ENCODE assay signal across 23 mouse cellular contexts in genomic region chr10:43537652-43538051, GRCm38 (mm10). TPM values are rescaled to one million over a fixed set of nuclear protein-coding genes. Genes with fewer than 3 reads are reported as not detected.
A peak's percentile ranks its signal among the peaks of the same experiment; 100 is the strongest.
DNase-seq lines count a peak whose midpoint lies in the region; ATAC-seq and TF ChIP-seq lines count a peak whose summit lies in the region.
"Had no signal": no experiment of that assay in that cellular context is flagged by ENCODE, and none has a peak within 500 bp of the region (broad histone marks: within the 10 kb centered on the region; RNA-seq: fewer than 3 reads in every experiment).

No protein-coding gene starts in this region.

- no peak for DNase-seq in heart, postnatal 36 days
- DNase-seq in liver, adult 2 months (ENCODE audit: extremely low read depth, low read depth, low spot score), result peak; percentile 85
- DNase-seq: adrenal gland, adult 2 months; B cell, adult 2 months; cerebellum, adult 9-10 months; heart, postnatal 14 days; lung, adult 2 months; midbrain, embryonic 14.5 days; thymus, adult 18-20 months; thymus, postnatal 4 days had no signal

- WGBS in heart, embryonic 13.5 days, result 85% methylated on average over 7 of the region's 7 CpGs
- 55% methylated on average over 7 of the region's 7 CpGs for WGBS in liver, adult 2 months
- 88% methylated on average over 7 of the region's 7 CpGs for WGBS in liver, embryonic 12.5 days (ENCODE audit: insufficient replicate concordance)
- 76% methylated on average over 7 of the region's 7 CpGs for WGBS in intestine, postnatal 0 days

- H3K9me3 ChIP-seq in heart, embryonic 13.5 days, result no peaks in the 10 kb centered on the region
- no peaks in the 10 kb centered on the region for H3K9me3 ChIP-seq in liver, embryonic 12.5 days (replicated peaks)
- H3K9me3 ChIP-seq in intestine, postnatal 0 days (ENCODE audit: control insufficient read depth), result no peaks in the 10 kb centered on the region
- H3K9me3 ChIP-seq: embryonic facial prominence, embryonic 10.5 days; forebrain, embryonic 13.5 days; hindbrain, embryonic 15.5 days; limb, embryonic 13.5 days; megakaryocyte, embryonic 14.5 days; stomach, embryonic 15.5 days had no signal

- no peak overlapping the region for H3K4me2 ChIP-seq in heart, embryonic 13.5 days
- no peak overlapping the region for H3K4me2 ChIP-seq in liver, embryonic 12.5 days
- H3K4me2 ChIP-seq in intestine, postnatal 0 days (replicated peaks; ENCODE audit: low read depth), result no peak overlapping the region
- H3K4me2 ChIP-seq: forebrain, embryonic 13.5 days; hindbrain, embryonic 15.5 days; limb, embryonic 13.5 days; stomach, embryonic 15.5 days had no signal

- peaks cover 30% of the 10 kb centered on the region for H3K36me3 ChIP-seq in heart, embryonic 13.5 days
- H3K36me3 ChIP-seq in liver, adult 2 months (ENCODE audit: control insufficient read depth, insufficient read depth, low read length), result no peaks in the 10 kb centered on the region
- peaks cover 20% of the 10 kb centered on the region for H3K36me3 ChIP-seq in liver, embryonic 12.5 days
- H3K36me3 ChIP-seq in intestine, postnatal 0 days (ENCODE audit: control insufficient read depth, insufficient read depth), result peaks cover 6% of the 10 kb centered on the region
- H3K36me3 ChIP-seq: stomach, embryonic 15.5 days had no signal

- no peak for TF ChIP-seq POLR2A in liver, adult 2 months (IDR thresholded peaks at IDR 0.05; ENCODE audit: extremely low read depth, insufficient read depth, low read length)

- ATAC-seq in heart, embryonic 13.5 days (ENCODE audit: extremely low read depth, insufficient number of reproducible peaks, low FRiP score, low TSS enrichment), result no peak
- ATAC-seq in liver, embryonic 12.5 days, result no peak
- peak; percentile 66 for ATAC-seq in intestine, postnatal 0 days
- ATAC-seq in erythroid progenitor cell, adult 5-6 weeks (replicated peaks; ENCODE audit: low FRiP score, poor library complexity, severe bottlenecking), result no peak
- ATAC-seq in cerebellum, adult (ENCODE audit: insufficient number of reproducible peaks, low FRiP score, low TSS enrichment), result no peak
- ATAC-seq: forebrain, embryonic 13.5 days had no signal

- peaks cover 31% of the 10 kb centered on the region for H3K4me1 ChIP-seq in heart, embryonic 13.5 days
- H3K4me1 ChIP-seq in liver, adult 2 months (ENCODE audit: control insufficient read depth, insufficient read depth, low read length), result peaks cover 18% of the 10 kb centered on the region
- peaks cover 26% of the 10 kb centered on the region for H3K4me1 ChIP-seq in liver, embryonic 12.5 days
- H3K4me1 ChIP-seq in intestine, postnatal 0 days (replicated peaks; ENCODE audit: control insufficient read depth, insufficient read depth, low read length), result 0 out of 2 replicates have a peak, but pooled peaks cover 3% of the 10 kb centered on the region

- no peak overlapping the region for H3K27ac ChIP-seq in heart, embryonic 13.5 days (replicated peaks)
- peak overlapping the region; percentile 7; the same call in 1 of the 2 replicates for H3K27ac ChIP-seq in liver, adult 2 months (replicated peaks; ENCODE audit: insufficient read depth, low read depth, low read length)
- H3K27ac ChIP-seq in liver, embryonic 12.5 days, result no peak overlapping the region
- H3K27ac ChIP-seq in intestine, postnatal 0 days (ENCODE audit: low read depth, low read length), result peak overlapping the region; percentile 71
- H3K27ac ChIP-seq: embryonic facial prominence, embryonic 10.5 days; forebrain, embryonic 13.5 days; hindbrain, embryonic 15.5 days; limb, embryonic 13.5 days; stomach, embryonic 15.5 days had no signal

- H3K4me3 ChIP-seq in heart, embryonic 13.5 days, result no peak overlapping the region
- H3K4me3 ChIP-seq in liver, adult 2 months (ENCODE audit: insufficient read depth, low read depth, low read length), result no peak overlapping the region
- no peak overlapping the region for H3K4me3 ChIP-seq in liver, embryonic 12.5 days
- H3K4me3 ChIP-seq in intestine, postnatal 0 days (ENCODE audit: low read depth, low read length), result no peak overlapping the region
- H3K4me3 ChIP-seq: embryonic facial prominence, embryonic 10.5 days; forebrain, embryonic 13.5 days; hindbrain, embryonic 15.5 days; limb, embryonic 13.5 days; megakaryocyte, embryonic 14.5 days; myocyte; stomach, embryonic 15.5 days had no signal

- H3K9ac ChIP-seq in heart, embryonic 13.5 days, result peak overlapping the region; percentile 47
- 0 out of 2 replicates have a peak overlapping the region, but pooled peaks have one; percentile 3 for H3K9ac ChIP-seq in liver, adult 2 months (ENCODE audit: low read depth, low read length)
- H3K9ac ChIP-seq in liver, embryonic 12.5 days, result no peak overlapping the region
- H3K9ac ChIP-seq in intestine, postnatal 0 days (ENCODE audit: low read depth, low read length), result no peak overlapping the region
- H3K9ac ChIP-seq: forebrain, embryonic 13.5 days; hindbrain, embryonic 15.5 days; stomach, embryonic 15.5 days had no signal

- H3K79me2 ChIP-seq in liver, adult 2 months (ENCODE audit: control insufficient read depth, insufficient read depth, low read length), result peaks cover 4% of the 10 kb centered on the region; the same call in 1 of the 2 replicates

- no peaks in the 10 kb centered on the region for H3K27me3 ChIP-seq in heart, embryonic 13.5 days (replicated peaks)
- no peaks in the 10 kb centered on the region for H3K27me3 ChIP-seq in liver, adult 2 months (ENCODE audit: control insufficient read depth, insufficient read depth, low read length)
- H3K27me3 ChIP-seq in liver, embryonic 12.5 days (replicated peaks), result no peaks in the 10 kb centered on the region
- H3K27me3 ChIP-seq in intestine, postnatal 0 days (replicated peaks; ENCODE audit: control insufficient read depth, insufficient read depth, low read length), result no peaks in the 10 kb centered on the region
- H3K27me3 ChIP-seq: forebrain, embryonic 13.5 days; hindbrain, embryonic 15.5 days; limb, embryonic 13.5 days; megakaryocyte, embryonic 14.5 days; stomach, embryonic 15.5 days had no signal

- intact Hi-C loops in heart, postnatal 36 days (cut with DNase I), result no loop called here

- TF ChIP-seq CTCF in liver, adult 2 months (IDR thresholded peaks at IDR 0.05; ENCODE audit: low read depth, low read length), result no peak
- no peak for TF ChIP-seq CTCF in intestine, postnatal 0 days (IDR thresholded peaks at IDR 0.05; ENCODE audit: low read depth)

RNA-seq across cellular contexts. Expression of gene 1700021F05Rik, which starts 3.1 kb away (rescaled TPM):
- 76.4 and 88.7 TPM in 2 replicates for polyA plus RNA-seq in heart, embryonic 13.5 days (2015; fragmentation: Nextera tagmentation; extraction: Ambion mirVana)
- total RNA-seq in heart, postnatal 36 days (2021), result 100 to 1,000 TPM; 113 to 120 TPM
- 19.9 and 21.5 TPM in 2 replicates for total RNA-seq in liver, adult 2 months (2014; rRNA removed)
- polyA plus RNA-seq in liver, adult 2 months (2012; rRNA removed), result 5.9 and 6.2 TPM in 2 replicates
- 46.4 and 50.8 TPM in 2 replicates for polyA plus RNA-seq in liver, embryonic 12.5 days (2016; fragmentation: Nextera tagmentation; extraction: Ambion mirVana)
- polyA plus RNA-seq in intestine, postnatal 0 days (2015; fragmentation: Nextera tagmentation; extraction: Ambion mirVana), result 54.7 and 57.3 TPM in 2 replicates
- 7.6 and 19.3 TPM in 2 replicates for total RNA-seq in erythroid progenitor cell, adult 5-6 weeks (2015; ENCODE audit: low replicate concordance)
- 21.9 and 25.0 TPM in 2 replicates for total RNA-seq in erythroid progenitor cell, adult 5-6 weeks (2017; ENCODE audit: low replicate concordance)

RNA-seq across cellular contexts. Expression of gene Gm9803, which starts 13.8 kb away (rescaled TPM):
- 12.0 and 14.9 TPM in 2 replicates for polyA plus RNA-seq in heart, embryonic 13.5 days (2015; fragmentation: Nextera tagmentation; extraction: Ambion mirVana)
- total RNA-seq in heart, postnatal 36 days (2021), result 10 to 100 TPM in 1 of 2 experiments, 1 to 10 TPM in 1; 9.6 to 17.4 TPM
- 4.0 and 9.3 TPM in 2 replicates for total RNA-seq in liver, adult 2 months (2014; rRNA removed)
- 57.1 and 65.8 TPM in 2 replicates for polyA plus RNA-seq in liver, adult 2 months (2012; rRNA removed)
- polyA plus RNA-seq in liver, embryonic 12.5 days (2016; fragmentation: Nextera tagmentation; extraction: Ambion mirVana), result 9.6 and 11.7 TPM in 2 replicates
- 13.2 and 14.8 TPM in 2 replicates for polyA plus RNA-seq in intestine, postnatal 0 days (2015; fragmentation: Nextera tagmentation; extraction: Ambion mirVana)
- 41.8 TPM in 1 of 2 replicates, not detected in the other for total RNA-seq in erythroid progenitor cell, adult 5-6 weeks (2015; ENCODE audit: low replicate concordance)
- not detected in 2 replicates for total RNA-seq in erythroid progenitor cell, adult 5-6 weeks (2017; ENCODE audit: low replicate concordance)
- total RNA-seq: left cerebral cortex, postnatal 10 days had no signal

RNA-seq across cellular contexts. Expression of gene Cd24a, which starts 40.4 kb away (rescaled TPM):
- 98.7 and 108 TPM in 2 replicates for polyA plus RNA-seq in heart, embryonic 13.5 days (2015; fragmentation: Nextera tagmentation; extraction: Ambion mirVana)
- 1 to 10 TPM; 6.6 to 8.1 TPM for total RNA-seq in heart, postnatal 36 days (2021)
- total RNA-seq in liver, adult 2 months (2014; rRNA removed), result 5.7 and 7.4 TPM in 2 replicates
- polyA plus RNA-seq in liver, adult 2 months (2012; rRNA removed), result 1.5 and 1.7 TPM in 2 replicates
- 819 and 854 TPM in 2 replicates for polyA plus RNA-seq in liver, embryonic 12.5 days (2016; fragmentation: Nextera tagmentation; extraction: Ambion mirVana)
- 87.8 and 91.9 TPM in 2 replicates for polyA plus RNA-seq in intestine, postnatal 0 days (2015; fragmentation: Nextera tagmentation; extraction: Ambion mirVana)
- total RNA-seq in erythroid progenitor cell, adult 5-6 weeks (2015; ENCODE audit: low replicate concordance), result 6,032 and 6,430 TPM in 2 replicates
- total RNA-seq in erythroid progenitor cell, adult 5-6 weeks (2017; ENCODE audit: low replicate concordance), result 6,106 and 7,183 TPM in 2 replicates

RNA-seq across cellular contexts. Expression of gene Bend3, which starts 59.0 kb away (rescaled TPM):
- 2.5 and 2.8 TPM in 2 replicates for polyA plus RNA-seq in heart, embryonic 13.5 days (2015; fragmentation: Nextera tagmentation; extraction: Ambion mirVana)
- total RNA-seq in heart, postnatal 36 days (2021), result 1 to 10 TPM; 5.0 to 7.6 TPM
- total RNA-seq in liver, adult 2 months (2014; rRNA removed), result 1.3 and 1.5 TPM in 2 replicates
- 1.8 and 2.1 TPM in 2 replicates for polyA plus RNA-seq in liver, adult 2 months (2012; rRNA removed)
- polyA plus RNA-seq in liver, embryonic 12.5 days (2016; fragmentation: Nextera tagmentation; extraction: Ambion mirVana), result 3.0 and 4.2 TPM in 2 replicates
- polyA plus RNA-seq in intestine, postnatal 0 days (2015; fragmentation: Nextera tagmentation; extraction: Ambion mirVana), result 0.86 and 0.98 TPM in 2 replicates
- 0.42 and 5.4 TPM in 2 replicates for total RNA-seq in erythroid progenitor cell, adult 5-6 weeks (2015; ENCODE audit: low replicate concordance)
- total RNA-seq in erythroid progenitor cell, adult 5-6 weeks (2017; ENCODE audit: low replicate concordance), result 0.13 and 2.6 TPM in 2 replicates

Comparison
In these comparisons a context has a peak if more than half of its experiments do, and no peak if none do; other contexts are left out.
1. H3K27ac ChIP-seq: peak in liver, adult 2 months (single experiment) and intestine, postnatal 0 days (single experiment); none in heart, embryonic 13.5 days (single experiment) and liver, embryonic 12.5 days (single experiment).
2. H3K9ac ChIP-seq: peak in heart, embryonic 13.5 days (single experiment) and liver, adult 2 months (single experiment); none in liver, embryonic 12.5 days (single experiment) and intestine, postnatal 0 days (single experiment).
3. RNA of gene Cd24a, which starts 40.4 kb away (polyA plus RNA-seq): 819 to 854 TPM in liver, embryonic 12.5 days, 98.7 to 108 TPM in heart, embryonic 13.5 days and 87.8 to 91.9 TPM in intestine, postnatal 0 days; 1.5 to 1.7 TPM in liver, adult 2 months; every median in the first group is over 10 times any median in the second.